Mouse (Mus musculus): ENCODE measurements around the gene Polr2b.

Gene Polr2b

DNA sequence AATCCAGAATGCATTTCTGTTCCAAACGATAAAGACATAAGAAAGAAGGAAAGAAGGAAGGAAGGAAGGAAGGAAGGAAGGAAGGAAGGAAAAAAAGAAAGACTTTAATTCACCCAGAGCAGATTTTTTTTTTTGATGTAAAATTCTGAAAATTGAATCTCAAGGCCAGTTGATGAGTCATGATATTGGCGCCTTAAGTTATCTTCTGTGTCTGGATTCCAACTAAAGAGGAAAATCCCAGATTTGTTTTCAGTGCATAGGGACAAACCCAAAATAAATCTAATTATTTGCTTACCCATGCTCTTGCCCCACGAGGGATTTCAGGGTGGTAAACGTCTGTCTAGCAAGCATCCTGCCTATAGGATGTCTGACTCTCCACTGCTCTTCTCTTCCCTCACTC lies 51.1 kb downstream of the Polr2b start:
- in situ Hi-C loops (cut with MboI, MseI) = loop anchor here (25.0 kb wide), 1 partner anchor 799 kb away; no protein-coding TSS in a partner anchor

DNA sequence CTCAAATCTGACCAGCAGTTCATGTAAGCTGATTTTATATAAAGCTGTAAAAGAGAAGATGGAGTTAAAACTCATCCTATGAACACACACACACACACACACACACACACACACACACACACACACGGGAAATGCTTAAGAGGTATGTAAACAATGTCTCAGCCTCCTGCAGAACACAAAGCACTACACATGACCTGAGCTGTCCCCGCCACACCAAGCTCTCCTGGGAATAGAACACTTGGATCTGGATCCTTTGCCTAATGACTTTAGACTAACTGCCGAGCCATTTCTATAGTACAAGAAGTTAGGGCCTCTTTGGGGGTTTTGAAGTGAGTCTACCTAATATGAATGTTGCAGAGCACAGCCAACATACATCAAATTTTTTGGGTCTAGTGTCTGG lies 52.2 kb downstream of the Polr2b start:
- in situ Hi-C loops (cut with MboI, MseI) = loop anchor here (25.0 kb wide), 1 partner anchor 800 kb away; no protein-coding TSS in a partner anchor

DNA sequence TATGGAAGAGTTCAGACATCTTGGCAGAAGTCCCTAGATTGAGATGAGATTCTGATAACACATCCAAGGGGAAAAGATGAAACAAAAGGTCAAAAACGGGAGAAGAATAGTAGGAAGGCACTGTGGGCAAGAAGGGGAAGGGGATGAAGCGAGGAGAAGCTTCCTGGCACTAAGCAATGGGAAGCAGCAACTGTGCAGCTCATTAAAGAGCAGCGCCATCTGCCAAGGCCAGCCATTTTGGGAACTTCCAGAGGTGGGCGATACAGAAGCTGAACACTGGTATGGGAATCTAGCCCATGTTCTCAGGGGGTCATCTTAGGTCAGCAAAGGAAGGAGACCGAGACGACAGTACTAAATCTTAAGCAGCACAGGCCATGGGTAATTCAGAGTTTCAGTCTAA lies 53.7 kb downstream of the Polr2b start:
- in situ Hi-C loops (cut with MboI, MseI) = loop anchor here (25.0 kb wide), 1 partner anchor 801 kb away; no protein-coding TSS in a partner anchor

DNA sequence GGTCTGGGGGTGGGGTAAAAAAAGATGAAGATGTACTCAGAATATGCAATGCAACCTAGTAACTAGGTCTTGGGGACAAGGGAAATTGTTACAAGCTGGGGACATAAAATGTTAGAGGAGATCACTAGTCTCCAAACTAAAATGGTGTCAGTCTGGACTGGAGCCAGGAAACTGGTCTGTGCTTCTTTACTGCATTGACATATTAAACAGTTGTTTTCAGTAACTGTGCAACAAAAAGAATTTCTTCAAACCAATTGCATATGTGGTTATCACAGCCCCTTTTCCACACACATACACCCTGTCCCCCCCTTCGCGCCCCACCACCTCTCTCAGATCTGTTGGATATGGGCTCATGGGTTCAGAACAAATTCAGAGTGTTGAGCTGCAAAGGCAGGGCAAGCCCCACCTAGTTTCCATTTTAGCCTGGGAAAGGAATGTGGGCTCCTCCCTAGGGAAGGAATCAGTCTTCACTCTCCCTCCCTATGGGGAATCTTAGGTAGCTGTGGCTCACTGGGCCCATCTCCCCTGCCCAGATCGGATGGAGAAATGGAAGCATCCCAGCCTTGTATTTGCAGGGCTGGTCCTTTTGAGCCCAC lies 54.6 kb downstream of the Polr2b start:
- in situ Hi-C loops (cut with MboI, MseI) = loop anchor here (25.0 kb wide), 1 partner anchor 802 kb away; no protein-coding TSS in a partner anchor

DNA sequence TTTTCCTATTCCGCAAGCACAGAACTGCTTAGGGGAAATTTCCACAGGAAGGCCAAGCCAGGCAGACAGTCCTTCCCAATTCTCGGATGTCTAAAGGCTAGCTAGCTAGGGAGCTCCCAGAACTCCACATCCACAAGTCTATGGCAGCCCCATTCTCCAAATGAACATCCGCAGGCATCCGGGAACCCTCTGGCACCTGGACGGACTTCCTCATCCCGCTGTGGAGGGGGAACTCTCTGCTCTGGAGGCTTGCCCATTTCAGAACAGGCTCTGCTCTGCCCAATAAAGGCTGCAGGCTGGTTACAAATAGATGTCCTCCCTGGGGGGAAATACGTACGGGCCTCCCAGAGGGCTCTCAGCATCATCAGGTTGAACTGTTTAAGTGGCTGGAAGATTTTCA lies 56.4 kb downstream of the Polr2b start:
- in situ Hi-C loops (cut with MboI, MseI) = loop anchor here (25.0 kb wide), 1 partner anchor 804 kb away; no protein-coding TSS in a partner anchor

DNA sequence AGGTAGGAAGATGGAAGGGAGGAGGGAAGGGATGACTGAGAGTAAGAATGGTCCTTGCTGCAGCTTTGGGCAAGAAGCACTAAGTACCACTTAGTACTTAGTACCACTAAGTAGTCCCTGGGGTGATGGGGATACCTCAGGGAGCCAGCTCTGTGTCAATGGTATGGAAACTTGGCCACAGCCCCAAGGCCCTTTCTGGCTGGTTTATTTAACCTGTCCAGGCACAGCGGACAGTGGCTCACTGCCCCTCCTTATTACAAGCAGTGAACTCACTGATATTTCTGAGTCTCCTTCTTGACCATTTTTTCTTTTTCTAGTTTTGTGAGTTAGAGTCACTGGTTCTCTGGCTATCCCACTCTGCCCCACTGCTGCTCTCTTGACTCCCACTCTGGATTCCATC lies 57.2 kb downstream of the Polr2b start:
- in situ Hi-C loops (cut with MboI, MseI) = loop anchor here (25.0 kb wide), 1 partner anchor 805 kb away; no protein-coding TSS in a partner anchor

DNA sequence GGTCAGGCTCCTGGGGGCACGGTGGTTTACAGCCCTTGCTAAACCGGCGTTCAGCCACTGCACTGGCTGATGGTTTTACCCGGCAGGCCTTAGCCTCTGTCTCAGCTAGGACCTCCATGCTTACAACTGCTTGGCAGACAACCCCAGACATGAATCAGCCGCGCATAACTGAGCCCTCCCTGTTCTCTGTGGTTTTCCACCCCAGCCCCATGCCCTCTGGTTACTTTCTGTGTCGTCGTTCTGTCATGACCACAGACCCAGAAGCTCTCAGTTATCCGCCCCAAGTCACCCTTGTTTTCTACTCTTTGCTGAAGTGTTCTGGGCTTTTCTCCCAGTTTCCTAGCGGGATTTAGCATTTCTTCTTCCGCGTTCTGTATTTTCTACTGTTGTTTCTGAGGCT lies 57.7 kb downstream of the Polr2b start:
- in situ Hi-C loops (cut with MboI, MseI) = loop anchor here (25.0 kb wide), 1 partner anchor 805 kb away; no protein-coding TSS in a partner anchor

DNA sequence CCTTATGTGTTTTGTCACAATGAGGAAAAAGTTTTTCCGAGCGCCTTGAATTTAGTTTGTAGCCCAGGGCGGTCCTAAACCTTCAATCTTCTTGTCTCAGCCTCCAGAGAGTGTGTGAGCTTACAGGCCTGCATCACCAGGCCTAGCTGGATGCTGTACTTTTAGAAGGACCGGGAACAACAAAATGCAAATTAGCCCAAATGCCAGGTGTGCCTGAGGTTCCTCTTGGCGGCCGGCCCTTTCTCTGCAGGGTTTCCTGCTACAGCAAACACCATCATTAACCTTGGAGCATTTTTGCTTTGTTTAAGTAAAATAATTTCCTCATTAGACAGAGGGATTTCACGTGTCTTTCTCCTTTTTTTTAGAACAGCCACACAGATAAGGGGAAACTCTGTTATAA lies 58.2 kb downstream of the Polr2b start:
- in situ Hi-C loops (cut with MboI, MseI) = loop anchor here (25.0 kb wide), 1 partner anchor 806 kb away; no protein-coding TSS in a partner anchor

- in situ Hi-C loops (cut with MboI, MseI) = loop anchor here (25.0 kb wide), 1 partner anchor 807 kb away; no protein-coding TSS in a partner anchor
These were observed 59.4 kb downstream of the Polr2b start for GRCm38 (mm10) chr5:77369394-77369793.

GRCm38 (mm10) chr5:77370378-77370892 lies 60.5 kb downstream of the Polr2b start:
- in situ Hi-C loops (cut with MboI, MseI) = loop anchor here (25.0 kb wide), 1 partner anchor 808 kb away; no protein-coding TSS in a partner anchor

GRCm38 (mm10) chr5:77372242-77372641 lies 62.3 kb downstream of the Polr2b start:
- in situ Hi-C loops (cut with MboI, MseI) = loop anchor here (25.0 kb wide), 1 partner anchor 810 kb away; no protein-coding TSS in a partner anchor

GRCm38 (mm10) chr5:77372778-77373177 lies 62.8 kb downstream of the Polr2b start:
- in situ Hi-C loops (cut with MboI, MseI) = loop anchor here (25.0 kb wide), 1 partner anchor 810 kb away; no protein-coding TSS in a partner anchor

GRCm38 (mm10) chr5:77374945-77375344 lies 65.0 kb downstream of the Polr2b start:
- in situ Hi-C loops (cut with MboI, MseI) = loop anchor here (25.0 kb wide), 1 partner anchor 813 kb away; no protein-coding TSS in a partner anchor

- in situ Hi-C loops (cut with MboI, MseI) = no loop called here
These were observed 65.6 kb downstream of the Polr2b start for GRCm38 (mm10) chr5:77375546-77375945.

DNA sequence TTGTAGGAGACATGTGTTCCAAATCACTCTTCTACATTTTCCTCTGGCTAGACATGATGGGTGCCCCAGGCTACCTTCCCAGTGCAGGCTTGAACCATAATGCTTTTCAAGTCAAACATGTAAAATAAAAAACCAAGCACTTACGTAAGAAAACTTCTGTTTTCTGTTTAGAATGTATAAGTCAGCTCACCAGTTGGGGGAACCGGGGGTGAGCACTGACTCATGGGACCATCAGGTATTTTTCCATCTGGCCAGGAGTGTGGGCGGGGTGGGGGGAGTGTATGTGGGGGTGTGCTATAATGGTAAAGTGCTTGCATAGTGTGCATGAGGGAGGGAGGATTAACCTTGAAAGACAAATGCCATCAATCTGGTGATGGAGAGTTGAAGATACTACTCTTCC lies 68.1 kb downstream of the Polr2b start:
- in situ Hi-C loops (cut with MboI, MseI) = no loop called here

- in situ Hi-C loops (cut with MboI, MseI) = loop anchor here (10.0 kb wide), 1 partner anchor 1235 kb away; the partner anchor contains the start of gene Srd5a3
These were observed 69.6 kb downstream of the Polr2b start for GRCm38 (mm10) chr5:77379434-77380135.

DNA sequence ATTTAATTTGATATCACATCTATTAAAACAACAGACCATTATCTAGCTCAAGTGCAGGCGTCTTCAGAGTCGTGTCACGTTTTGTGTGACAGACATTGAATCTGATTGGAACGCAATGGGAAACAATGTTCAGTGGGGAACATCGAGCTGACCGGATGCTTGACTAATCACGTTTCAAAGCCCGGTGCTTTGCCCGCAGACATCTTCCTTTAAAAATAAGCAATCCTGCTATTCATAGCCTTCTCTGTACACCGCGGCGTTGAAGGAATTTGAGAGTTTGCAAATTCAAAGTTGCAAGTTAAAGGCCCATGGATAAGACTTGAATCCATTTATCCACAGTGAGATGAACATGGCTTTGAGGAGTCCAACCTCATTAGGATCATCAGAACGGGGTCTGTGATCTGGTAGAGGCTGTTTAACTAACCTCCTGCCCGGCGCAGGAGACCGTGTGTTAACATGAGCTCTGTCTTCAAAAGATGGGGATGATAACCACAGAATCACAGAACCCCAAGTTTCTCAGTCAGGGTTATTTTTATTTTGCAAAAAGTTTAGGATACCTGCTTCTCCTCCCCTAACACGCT lies 70.5 kb downstream of the Polr2b start:
- in situ Hi-C loops (cut with MboI, MseI) = loop anchor here (10.0 kb wide), 1 partner anchor 1236 kb away; the partner anchor contains the start of gene Srd5a3

DNA sequence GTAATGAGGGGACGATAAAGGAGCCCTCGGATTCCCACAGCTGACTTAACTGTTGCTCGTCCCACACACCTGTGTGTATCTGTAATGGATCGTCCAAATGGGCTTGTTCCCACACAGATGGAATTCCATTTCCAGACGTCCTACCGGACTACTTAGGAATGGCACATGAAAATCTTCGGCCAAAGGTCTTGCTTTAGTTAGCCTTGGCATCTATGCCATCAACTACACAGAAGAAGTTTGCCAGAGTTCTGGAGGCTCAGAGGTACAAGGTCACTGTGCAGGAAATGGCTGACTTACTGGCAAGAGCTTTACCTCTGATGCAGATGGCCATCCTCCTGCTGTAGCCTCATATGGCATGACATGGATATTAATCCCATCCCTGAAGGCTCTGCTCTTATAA lies 71.3 kb downstream of the Polr2b start:
- in situ Hi-C loops (cut with MboI, MseI) = loop anchor here (10.0 kb wide), 1 partner anchor 1236 kb away; the partner anchor contains the start of gene Srd5a3

- in situ Hi-C loops (cut with MboI, MseI) = loop anchor here (10.0 kb wide), 1 partner anchor 1237 kb away; the partner anchor contains the start of gene Srd5a3
These were observed 71.7 kb downstream of the Polr2b start for GRCm38 (mm10) chr5:77381686-77382085.

GRCm38 (mm10) chr5:77383799-77384554 lies 74.0 kb downstream of the Polr2b start:
- in situ Hi-C loops (cut with MboI, MseI) = loop anchor here (10.0 kb wide), 1 partner anchor 1239 kb away; the partner anchor contains the start of gene Srd5a3

- in situ Hi-C loops (cut with MboI, MseI) = loop anchor here (10.0 kb wide), 1 partner anchor 1240 kb away; the partner anchor contains the start of gene Srd5a3
These were observed 74.8 kb downstream of the Polr2b start for GRCm38 (mm10) chr5:77384724-77385123.

Data from T-helper 2 cell (primary cell).